Mouse (Mus musculus): ENCODE data around the gene H2al1e.
"Not testable (repeated sequence)": the region's sequence is repeated elsewhere in the genome, so short reads cannot be mapped to it uniquely, and the experiment has no call there.

The H2al1e gene

GRCm38 (mm10) chrX:11311634-11312033 lies at the start of gene H2al1e:
H2al1e (plus strand) TSS chrX:11311934.
- not testable (repeated sequence) for DNase-seq (ENCODE audit: low spot score)

- no peak for DNase-seq (ENCODE audit: low spot score)
These were observed 46.8 kb upstream of the H2al1e start for GRCm38 (mm10) chrX:11264918-11265317.

DNA sequence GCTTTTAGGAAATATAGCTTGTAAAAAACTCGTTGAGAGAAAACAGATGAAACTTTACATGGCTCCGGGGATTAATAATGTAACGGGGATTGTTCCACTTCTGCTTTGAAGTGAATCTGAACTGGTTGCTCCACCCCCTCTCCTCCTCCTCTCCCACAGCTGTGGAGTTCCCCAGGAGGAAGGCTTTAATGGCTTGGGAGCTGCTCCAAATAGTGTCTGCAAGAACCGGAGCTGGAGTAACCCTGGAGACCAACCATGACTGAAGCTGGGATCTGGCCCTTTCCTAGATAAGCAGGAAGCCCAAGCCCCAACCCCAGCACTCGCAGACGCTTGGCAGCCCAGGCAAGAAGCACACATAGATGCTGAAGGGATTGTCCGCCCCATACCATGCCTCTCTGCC lies 43.9 kb upstream of the H2al1e start:
- DNase-seq (ENCODE audit: low spot score), result peak; percentile 11

- DNase-seq (ENCODE audit: low spot score), result no peak
These were observed 42.7 kb upstream of the H2al1e start for GRCm38 (mm10) chrX:11269074-11269473.

- no peak for DNase-seq (ENCODE audit: low spot score)
These were observed 38.5 kb upstream of the H2al1e start for GRCm38 (mm10) chrX:11273190-11273589.

- DNase-seq (ENCODE audit: low spot score), result no peak
These were observed 34.7 kb upstream of the H2al1e start for GRCm38 (mm10) chrX:11277083-11277482.

DNA sequence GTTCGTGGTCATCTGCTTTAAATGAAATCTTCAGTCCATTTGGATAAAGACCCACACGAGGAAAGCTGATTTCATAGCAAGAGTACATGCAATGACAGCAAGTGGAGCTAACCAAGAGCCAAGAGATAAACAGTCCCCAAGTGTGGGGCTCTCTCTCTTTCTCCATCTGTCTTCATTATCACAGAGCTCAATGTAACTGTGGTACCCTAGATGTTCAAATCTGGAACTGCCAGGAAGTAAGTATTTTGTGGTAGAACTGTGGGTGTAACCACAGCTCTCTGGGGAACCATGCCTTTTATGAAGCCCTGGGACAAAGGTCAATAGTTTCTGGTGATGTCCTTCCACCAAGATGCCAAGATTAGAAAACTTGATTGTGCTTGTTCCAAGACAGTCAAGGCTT lies 31.0 kb upstream of the H2al1e start:
- DNase-seq (ENCODE audit: low spot score), result no peak

- DNase-seq (ENCODE audit: low spot score), result peak; percentile 38
These were observed 23.3 kb upstream of the H2al1e start for GRCm38 (mm10) chrX:11288306-11288882.

GRCm38 (mm10) chrX:11289244-11289643 lies 22.5 kb upstream of the H2al1e start:
- DNase-seq (ENCODE audit: low spot score), result no peak

DNA sequence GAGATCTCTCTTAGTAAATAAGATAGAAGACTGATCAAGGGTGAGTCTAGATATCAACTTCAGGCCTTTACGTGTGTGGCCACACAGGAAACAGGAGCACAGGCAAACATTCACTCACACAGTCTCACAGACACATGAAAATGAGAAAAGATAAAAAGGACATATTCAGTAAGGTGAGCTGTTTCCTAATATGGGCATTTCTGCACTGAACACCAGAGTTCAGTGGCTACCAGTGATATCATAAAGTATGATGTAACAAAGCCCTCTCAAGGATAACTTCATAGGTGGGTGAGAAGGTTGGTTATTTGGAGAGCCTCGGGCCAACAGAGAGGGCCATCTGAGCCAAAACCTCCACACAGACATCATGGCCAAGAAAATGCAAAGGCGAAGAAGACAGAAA lies 12.8 kb upstream of the H2al1e start, which contains the start of gene H2al1a:
H2al1a (plus strand) TSS at position 301 of the 400 bp plus-strand sequence.
- DNase-seq (ENCODE audit: low spot score), result not testable (repeated sequence)

- not testable (repeated sequence) for DNase-seq (ENCODE audit: low spot score)
These were observed 9.6 kb upstream of the H2al1e start, which contains the start of gene H2al1b for GRCm38 (mm10) chrX:11302132-11302531. H2al1b (plus strand) TSS chrX:11302432.

GRCm38 (mm10) chrX:11305355-11305754 lies 6.4 kb upstream of the H2al1e start, which contains the start of gene H2al1c:
H2al1c (plus strand) TSS chrX:11305655.
- not testable (repeated sequence) for DNase-seq (ENCODE audit: low spot score)

DNA sequence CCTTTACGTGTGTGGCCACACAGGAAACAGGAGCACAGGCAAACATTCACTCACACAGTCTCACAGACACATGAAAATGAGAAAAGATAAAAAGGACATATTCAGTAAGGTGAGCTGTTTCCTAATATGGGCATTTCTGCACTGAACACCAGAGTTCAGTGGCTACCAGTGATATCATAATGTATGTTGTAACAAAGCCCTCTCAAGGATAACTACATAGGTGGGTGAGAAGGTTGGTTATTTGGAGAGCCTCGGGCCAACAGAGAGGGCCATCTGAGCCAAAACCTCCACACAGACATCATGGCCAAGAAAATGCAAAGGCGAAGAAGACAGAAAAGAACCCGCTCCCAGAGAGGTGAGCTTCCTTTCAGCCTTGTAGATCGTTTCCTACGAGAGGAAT lies 3.2 kb upstream of the H2al1e start, which contains the start of gene H2al1d:
H2al1d (plus strand) TSS at position 301 of the 400 bp plus-strand sequence.
- DNase-seq (ENCODE audit: low spot score), result not testable (repeated sequence)

DNA sequence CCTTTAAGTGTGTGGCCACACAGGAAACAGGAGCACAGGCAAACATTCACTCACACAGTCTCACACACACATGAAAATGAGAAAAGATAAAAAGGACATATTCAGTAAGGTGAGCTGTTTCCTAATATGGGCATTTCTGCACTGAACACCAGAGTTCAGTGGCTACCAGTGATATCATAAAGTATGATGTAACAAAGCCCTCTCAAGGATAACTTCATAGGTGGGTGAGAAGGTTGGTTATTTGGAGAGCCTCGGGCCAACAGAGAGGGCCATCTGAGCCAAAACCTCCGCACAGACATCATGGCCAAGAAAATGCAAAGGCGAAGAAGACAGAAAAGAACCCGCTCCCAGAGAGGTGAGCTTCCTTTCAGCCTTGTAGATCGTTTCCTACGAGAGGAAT lies 3.1 kb downstream of the H2al1e start, which contains the start of gene H2al1f:
H2al1f (plus strand) TSS at position 301 of the 400 bp plus-strand sequence.
- not testable (repeated sequence) for DNase-seq (ENCODE audit: low spot score)

DNA sequence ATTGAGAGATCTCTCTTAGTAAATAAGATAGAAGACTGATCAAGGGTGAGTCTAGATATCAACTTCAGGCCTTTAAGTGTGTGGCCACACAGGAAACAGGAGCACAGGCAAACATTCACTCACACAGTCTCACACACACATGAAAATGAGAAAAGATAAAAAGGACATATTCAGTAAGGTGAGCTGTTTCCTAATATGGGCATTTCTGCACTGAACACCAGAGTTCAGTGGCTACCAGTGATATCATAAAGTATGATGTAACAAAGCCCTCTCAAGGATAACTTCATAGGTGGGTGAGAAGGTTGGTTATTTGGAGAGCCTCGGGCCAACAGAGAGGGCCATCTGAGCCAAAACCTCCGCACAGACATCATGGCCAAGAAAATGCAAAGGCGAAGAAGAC lies 6.2 kb downstream of the H2al1e start, which contains the start of gene H2al1g:
H2al1g (plus strand) TSS at position 301 of the 400 bp plus-strand sequence.
- DNase-seq (ENCODE audit: low spot score), result not testable (repeated sequence)

DNA sequence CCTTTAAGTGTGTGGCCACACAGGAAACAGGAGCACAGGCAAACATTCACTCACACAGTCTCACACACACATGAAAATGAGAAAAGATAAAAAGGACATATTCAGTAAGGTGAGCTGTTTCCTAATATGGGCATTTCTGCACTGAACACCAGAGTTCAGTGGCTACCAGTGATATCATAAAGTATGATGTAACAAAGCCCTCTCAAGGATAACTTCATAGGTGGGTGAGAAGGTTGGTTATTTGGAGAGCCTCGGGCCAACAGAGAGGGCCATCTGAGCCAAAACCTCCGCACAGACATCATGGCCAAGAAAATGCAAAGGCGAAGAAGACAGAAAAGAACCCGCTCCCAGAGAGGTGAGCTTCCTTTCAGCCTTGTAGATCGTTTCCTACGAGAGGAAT lies 9.5 kb downstream of the H2al1e start, which contains the start of gene H2al1h:
H2al1h (plus strand) TSS at position 301 of the 400 bp plus-strand sequence.
- DNase-seq (ENCODE audit: low spot score), result not testable (repeated sequence)

- DNase-seq (ENCODE audit: low spot score), result not testable (repeated sequence)
These were observed 12.6 kb downstream of the H2al1e start, which contains the start of gene H2al1i for GRCm38 (mm10) chrX:11324359-11324758. H2al1i (plus strand) TSS chrX:11324659.

GRCm38 (mm10) chrX:11327522-11327921 lies 15.8 kb downstream of the H2al1e start, which contains the start of gene H2al1j:
H2al1j (plus strand) TSS chrX:11327822.
- not testable (repeated sequence) for DNase-seq (ENCODE audit: low spot score)

- DNase-seq (ENCODE audit: low spot score), result peak; percentile 16
These were observed 34.0 kb downstream of the H2al1e start for GRCm38 (mm10) chrX:11345762-11346161.

- no peak for DNase-seq (ENCODE audit: low spot score)
These were observed 35.0 kb downstream of the H2al1e start for GRCm38 (mm10) chrX:11346756-11347155.

- no peak for DNase-seq (ENCODE audit: low spot score)
These were observed 49.1 kb downstream of the H2al1e start for GRCm38 (mm10) chrX:11360823-11361222.

GRCm38 (mm10) chrX:11361261-11361660 lies 49.5 kb downstream of the H2al1e start:
- no peak for DNase-seq (ENCODE audit: low spot score)
